Mouse (Mus musculus) left cerebral cortex, postnatal 10 days (tissue): ENCODE results near the gene Lims1. TPM values are rescaled to one million over a fixed set of nuclear protein-coding genes. Genes with fewer than 3 reads are reported as not detected.
A peak's percentile ranks its signal among the peaks of the same experiment; 100 is the strongest.

Experiments
- DNase-seq, 2 experiments: peaks; one replicate each; pipeline ENCODE4 v3.0.0; 2021 to 2022; ENCODE audit warnings: low spot score in 2 of 2, mixed read lengths in 1 of 2; ENCODE audit errors: extremely low spot score in 1 of 2
- intact Hi-C: fragments of 180-260 bp; cut with DNase I; formaldehyde crosslinking; loops from one replicate; pipeline ENCODE4 v1.15.1; 2025
- total RNA-seq, 2 experiments: library from RNA; stranded (reverse); gene quantifications; 2 replicates each; pipeline ENCODE4 v1.2.3; 2021

The Lims1 gene
- total RNA-seq, 2 experiments from 2014 or later = 25.1 to 29.1 TPM

DNA sequence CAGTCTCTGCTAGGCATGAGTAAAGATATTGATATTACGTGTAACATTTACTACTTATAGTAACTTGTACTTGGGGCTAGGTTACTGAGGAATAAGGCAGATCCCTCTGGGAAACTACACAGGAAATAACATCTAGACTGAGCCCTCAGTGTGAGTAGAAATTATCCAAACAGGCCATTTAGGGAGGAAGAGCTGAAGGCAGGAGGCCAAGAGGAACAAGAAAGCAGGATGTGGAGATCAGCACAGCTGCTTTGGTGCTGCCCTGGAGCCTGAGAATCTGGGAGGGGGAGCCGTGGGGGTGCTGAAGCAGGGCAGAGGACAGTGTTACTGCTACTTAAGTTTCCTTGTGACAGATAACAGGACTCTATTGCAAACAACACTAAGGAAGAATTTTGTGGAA lies 18.4 kb downstream of the Lims1 start:
- intact Hi-C loops = no loop called here
- peak; percentile 16 to 78 for DNase-seq

DNA sequence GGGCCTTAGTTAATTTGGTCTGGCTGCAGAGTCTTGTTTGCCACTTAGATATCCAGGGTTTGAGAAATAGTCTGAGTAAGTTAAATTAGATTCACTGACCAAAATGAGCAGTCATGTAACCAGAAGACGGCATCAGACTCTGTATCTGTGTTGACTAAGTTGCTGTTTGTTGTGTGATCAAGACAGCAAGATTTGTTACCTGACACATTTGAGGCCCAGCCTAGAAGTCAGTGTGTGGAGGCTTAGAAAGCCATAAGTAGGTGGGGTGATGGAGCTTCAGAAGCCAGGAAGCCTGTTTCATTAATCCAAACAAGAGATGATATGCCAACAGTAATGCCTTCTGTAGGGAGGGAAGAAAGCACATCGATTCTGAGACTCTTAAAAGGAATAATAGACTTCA lies 18.9 kb downstream of the Lims1 start:
- no peak for DNase-seq
- intact Hi-C loops = no loop called here

DNA sequence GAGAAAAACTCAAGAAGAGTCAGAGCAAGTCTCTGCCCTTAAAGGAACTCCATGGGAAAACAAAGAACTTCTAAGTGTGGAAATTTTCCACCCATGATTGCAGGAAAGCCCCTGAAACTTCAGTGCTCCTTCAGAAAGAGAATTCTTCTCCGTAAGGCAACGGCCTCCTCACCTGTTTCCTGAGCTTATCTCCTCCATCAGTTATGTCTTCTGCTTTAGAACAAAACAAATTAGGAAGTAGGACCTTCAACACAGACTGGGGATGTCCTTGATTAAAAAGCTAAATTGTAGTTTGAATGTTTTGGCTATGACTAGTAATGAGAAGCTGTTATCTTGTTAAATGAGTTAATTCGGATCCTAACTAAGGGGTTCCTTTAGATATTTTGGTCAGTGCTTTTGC lies 20.3 kb downstream of the Lims1 start:
- DNase-seq = no peak
- intact Hi-C loops = no loop called here

DNA sequence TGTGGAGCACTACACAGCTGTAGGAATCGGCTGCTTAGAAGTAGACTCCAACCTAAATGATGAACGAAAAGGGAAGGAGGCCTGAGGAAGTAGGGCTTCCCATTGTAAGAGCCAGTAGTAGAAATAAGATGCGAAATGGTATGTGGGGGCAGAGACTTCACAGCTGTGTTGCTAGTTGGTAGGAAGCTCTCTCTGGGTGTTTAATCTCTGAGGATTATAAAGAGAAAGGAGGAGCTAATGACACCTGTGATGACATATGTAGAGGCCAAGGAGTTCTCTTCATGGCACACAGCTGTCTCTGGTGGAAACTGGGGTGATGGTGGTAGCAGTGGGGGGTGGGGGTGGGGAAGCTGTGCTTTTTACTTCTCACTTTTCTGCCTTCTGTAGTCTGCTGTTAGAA lies 27.3 kb downstream of the Lims1 start:
- DNase-seq = no peak
- intact Hi-C loops = no loop called here

DNA sequence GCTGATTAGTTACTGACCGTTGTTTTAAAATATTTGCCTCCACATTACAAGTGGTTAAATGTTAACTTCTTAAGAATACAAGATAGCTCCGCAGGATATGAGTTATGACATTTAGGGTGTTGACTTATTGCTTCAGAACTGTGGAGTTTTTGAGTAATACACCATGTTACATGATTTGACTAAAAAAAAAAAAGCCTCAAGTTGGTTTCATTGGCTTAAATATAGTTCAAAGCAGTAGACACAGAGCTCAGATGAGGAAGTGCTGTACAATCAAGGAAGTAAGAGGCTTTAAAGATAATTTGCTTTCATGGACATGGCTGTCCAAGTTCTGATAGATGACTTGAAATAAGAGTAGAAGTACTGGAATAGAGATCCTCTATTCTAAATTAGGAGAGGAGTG lies 28.4 kb downstream of the Lims1 start:
- DNase-seq = no peak
- intact Hi-C loops = no loop called here

DNA sequence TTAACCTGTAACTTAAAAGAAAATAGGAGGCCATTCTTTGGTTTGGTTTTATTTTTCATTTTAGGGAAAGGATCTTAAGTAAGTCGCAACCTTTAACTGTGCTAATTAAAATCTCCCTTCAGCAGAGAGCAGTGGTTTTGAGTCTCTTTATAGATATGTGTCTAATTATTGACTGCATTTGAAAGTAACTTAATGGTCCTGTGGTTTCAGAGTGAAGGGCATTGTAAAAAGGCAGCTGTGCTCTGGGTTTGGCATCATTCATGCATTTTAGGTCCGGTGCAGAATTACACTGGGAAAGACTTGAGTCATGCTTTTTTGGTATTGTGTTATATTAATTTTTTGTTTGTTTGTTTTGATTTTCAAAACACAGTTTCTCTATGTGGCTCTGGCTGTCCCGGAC lies 29.1 kb downstream of the Lims1 start:
- no peak for DNase-seq
- intact Hi-C loops = no loop called here

DNA sequence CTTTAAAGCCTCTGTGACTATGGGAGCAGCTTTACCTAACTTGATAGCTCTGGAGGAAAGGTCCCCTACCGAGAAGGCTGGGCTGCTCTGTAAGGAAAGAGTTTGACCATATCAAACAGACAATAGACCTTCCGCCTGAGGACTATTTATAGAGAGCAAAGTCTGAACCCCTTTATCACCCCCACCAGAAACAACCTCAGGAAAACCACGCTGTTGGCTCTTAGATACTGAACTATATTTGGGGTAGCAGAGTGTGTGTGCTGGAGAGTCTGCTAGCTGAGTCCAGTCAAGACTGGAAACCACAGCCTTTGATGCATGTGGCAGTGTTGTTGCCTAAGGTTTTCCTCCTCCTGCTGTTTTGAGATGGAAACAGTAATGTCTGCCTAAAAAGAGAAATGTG lies 31.3 kb downstream of the Lims1 start:
- peak in 1 of 2 experiments; percentile 37 for DNase-seq
- intact Hi-C loops = no loop called here

DNA sequence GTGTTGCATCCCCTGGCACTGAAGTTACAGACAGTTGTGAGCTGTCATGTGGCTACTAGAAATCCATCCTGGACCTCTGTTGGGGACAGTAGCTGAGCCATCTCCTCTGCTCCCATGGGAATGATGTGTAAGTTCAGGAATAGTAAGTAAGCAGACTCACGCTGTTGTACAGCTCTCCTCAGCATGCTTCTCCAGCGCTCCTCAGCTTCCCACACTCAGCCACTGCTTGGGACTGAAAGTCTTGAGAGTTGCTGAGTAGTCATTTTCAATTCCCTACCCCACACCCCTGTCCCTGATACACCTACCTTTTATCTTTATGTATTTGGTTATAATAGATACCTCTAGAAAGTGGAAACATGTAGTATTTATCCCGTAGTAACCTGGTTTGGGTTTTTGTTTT lies 33.2 kb downstream of the Lims1 start:
- DNase-seq = no peak
- intact Hi-C loops = no loop called here

DNA sequence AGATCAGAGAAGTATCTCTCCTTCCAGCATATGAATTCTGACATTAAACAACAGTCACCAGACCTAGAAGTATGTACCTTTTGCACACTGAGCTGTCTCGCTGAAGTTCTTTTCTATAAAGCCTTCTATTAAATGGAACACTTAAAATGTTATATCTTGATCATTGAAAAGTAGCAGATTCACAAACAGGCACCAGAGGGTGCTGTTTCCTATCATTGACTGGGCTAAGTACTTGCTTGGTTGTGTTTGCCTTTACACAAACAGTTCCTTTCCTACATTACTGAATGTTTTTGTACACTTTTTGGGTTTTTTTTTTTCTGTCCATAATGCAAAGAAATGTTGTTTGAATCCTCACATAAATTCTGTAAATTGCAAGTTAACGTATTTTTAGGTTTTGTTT lies 35.9 kb downstream of the Lims1 start:
- intact Hi-C loops = no loop called here
- DNase-seq = no peak

DNA sequence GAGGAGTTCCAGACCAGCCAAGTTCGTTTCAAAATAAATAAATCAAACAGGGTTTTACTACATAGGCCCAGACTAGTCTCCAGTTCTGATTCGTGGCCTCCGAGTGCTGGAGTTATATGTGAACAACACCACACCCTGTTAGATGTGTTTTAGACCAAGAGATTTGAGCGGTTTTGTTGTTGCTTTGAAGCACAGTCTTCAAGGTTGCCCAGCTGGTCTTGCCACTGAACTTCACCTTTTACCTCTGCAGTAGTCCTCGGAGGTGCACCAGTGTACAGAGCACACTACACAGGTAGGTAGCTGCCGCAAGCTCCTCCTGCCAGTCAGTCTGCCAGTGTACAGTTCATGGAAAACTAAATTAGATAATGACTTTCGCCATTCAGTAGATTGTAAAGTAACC lies 36.7 kb downstream of the Lims1 start:
- DNase-seq = no peak
- intact Hi-C loops = no loop called here

DNA sequence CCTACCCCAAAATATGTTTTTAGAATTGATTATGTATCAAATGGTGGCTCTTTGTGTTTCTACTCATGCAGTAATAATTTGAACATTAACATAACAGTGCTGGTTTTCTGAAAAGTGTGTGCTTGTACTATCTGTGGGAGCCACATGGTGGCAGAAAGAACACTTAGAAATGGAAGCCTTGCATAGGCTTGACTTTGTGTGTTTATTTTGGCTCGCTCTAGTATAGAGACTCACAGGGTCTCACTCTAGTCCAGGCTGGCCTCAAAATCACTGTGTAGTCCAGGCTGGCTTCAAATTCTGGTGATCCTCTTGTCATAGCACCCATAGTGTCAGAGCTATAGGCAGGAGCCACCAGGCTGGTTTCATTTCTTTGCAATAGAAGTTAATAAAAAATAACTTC lies 39.5 kb downstream of the Lims1 start:
- intact Hi-C loops = loop anchor here (2.0 kb wide), 1 partner anchor 84 kb away; the partner anchor contains the start of gene Ranbp2
- no peak for DNase-seq

DNA sequence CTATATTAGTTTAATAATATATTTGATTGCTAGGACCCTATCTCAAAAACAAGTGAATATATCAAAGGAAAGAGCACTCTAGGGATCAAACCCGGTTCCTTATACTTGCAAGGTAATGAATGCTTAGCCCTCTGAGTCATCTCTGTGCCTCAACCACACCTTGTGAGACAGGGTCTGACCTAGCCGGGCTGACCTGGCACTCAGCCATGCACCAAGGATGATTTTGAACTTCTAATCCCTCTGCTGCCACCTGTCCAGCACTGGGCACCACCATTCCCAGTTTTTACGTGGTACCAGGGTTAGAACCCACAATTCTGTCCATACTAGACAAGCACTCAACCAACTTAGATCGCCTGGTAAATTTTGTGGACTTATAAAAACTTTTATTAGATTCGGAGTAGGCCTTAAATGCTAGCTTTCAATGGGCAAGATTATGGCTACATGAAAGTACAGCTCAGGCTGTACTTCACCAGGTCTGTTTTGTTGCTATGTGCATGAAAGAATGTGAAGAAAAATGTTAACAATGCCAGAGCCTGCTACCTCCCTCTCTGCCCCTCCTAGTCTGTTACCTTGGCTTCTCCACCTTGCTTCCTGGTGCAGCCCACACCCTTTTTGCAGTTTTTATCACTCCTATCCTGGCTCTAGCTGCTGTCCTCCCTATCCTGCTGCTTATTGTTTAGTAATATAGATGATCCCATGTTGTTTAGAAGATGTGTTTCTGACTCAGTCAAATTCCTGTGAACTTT lies 41.7 kb downstream of the Lims1 start:
- intact Hi-C loops = no loop called here
- peak in 1 of 2 experiments; percentile 35 for DNase-seq

DNA sequence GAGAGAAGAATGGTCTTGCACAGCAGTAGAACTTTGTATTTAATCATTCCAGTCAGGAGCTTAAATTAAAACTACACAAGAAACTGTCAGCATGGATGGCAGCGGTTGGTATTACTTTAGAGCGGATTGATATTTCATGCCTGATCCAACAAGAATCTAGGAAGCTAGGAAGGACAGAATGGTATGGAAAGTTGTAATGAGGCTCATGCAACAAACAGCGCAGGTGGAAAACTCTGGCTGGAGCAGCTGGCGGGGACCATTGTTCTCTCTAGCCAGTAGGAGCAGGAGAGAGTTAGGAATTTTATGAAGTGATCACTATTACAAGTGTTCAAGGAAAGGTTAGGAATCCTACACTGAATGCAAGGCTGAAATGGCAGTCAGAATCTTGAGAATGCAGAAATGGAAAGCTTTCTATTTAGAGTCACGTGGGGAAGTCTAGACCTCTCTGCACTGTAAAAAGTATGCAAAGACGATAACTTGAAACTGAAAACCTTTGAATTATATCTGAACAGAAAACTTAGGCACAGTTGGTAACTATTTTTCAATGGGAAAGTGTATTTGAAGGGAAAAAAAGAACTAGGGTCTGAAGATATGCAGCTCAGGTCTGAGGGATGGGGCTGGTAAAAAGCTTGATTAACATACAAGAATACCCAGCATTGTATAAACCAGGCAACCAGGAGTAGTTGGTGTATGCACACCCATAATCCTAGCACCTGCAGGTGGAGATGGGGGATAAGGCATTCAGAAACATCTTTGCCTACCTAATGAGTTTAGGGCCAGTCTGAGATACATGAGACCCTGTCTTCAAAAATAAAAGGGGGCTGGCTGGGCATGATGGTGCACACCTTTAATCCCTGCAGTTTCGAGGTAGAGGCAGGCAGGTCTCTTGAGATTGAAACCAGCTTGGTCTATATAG lies 45.8 kb downstream of the Lims1 start:
- DNase-seq = no peak
- intact Hi-C loops = no loop called here

DNA sequence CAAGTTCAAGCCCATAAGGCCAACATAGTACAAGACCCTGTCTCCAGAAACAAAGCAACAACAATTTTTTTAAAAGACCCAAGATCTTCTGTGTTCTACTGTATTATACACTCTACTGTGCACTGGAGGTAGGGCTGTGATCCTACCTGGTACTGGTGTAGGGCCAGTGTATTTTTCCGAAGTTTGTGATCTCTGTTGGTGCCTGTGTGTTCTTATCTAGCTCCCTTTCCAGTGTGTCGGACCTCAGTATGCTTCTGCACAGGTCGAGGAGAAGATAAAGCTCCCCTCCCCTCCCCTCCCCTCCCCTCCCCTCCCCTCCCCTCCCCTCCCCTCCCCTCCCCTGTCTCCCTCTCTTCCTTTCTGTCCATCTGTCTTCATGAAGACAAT lies 46.4 kb downstream of the Lims1 start:
- intact Hi-C loops = no loop called here
- DNase-seq = no peak

DNA sequence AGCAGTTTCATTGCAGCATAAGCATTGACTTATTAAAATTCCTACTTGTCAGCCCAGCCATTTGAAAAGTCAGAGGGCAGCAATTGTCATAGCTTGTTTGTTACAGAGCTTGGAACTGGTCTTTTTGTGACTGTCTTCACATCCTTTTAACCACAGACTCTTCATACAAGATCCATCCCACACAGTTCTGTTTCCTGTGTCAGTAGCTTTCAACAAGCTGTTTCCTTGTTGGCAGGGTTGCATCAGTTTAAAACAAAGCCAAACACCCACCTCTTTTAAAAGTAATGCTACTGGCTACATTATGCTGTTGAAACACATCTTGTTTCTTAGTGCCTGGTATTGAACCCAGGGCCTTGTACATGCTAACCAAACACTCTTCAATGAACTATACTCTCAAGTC lies 46.9 kb downstream of the Lims1 start:
- intact Hi-C loops = no loop called here
- DNase-seq = no peak

DNA sequence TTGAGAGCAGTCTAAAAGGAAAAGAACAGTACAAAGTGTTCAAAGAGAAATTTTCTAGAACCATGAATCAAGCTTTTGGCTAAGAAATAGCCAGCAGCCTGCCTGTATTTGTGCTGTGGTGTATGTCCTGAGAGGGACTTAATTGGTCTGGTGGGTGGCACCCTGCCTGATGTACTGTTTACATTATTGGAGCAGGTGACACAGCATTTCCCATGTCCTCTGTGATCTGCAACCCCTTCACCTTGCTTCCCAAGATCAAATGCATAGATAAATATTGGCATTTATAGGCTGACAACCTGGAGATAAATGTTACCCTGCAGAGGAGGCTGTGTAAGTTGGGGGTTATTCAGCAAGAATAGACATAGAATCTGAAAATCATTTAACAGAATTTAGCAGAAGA lies 47.3 kb downstream of the Lims1 start:
- intact Hi-C loops = no loop called here
- DNase-seq = no peak

DNA sequence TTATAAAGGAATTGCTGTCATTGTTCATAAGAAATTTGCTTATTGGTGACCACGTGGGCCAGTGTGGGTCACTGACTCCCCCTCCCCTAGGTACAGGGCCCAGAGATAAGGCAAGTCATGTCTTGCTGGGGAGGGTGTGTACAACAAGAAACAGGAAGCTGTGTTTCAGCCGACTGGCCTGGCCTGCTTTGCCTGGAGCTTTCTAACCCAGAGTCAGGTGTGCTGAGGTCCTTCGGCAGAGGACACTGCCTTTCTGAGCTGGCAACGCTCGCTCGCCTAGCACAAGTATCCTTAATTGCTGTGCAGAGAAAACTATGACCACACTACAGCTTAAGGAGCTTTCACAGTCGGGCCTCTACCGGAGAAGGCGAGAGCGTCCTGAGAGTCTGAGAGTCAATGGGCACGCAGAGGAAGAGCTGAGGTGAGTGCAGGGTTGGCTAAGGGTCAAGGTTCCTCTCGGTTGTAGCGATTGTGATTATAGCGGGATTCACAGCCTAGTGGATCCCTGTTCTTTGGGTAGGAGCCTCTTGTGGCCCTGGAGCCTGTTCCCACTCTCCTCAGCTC lies 48.1 kb downstream of the Lims1 start:
- intact Hi-C loops = no loop called here
- DNase-seq = no peak

DNA sequence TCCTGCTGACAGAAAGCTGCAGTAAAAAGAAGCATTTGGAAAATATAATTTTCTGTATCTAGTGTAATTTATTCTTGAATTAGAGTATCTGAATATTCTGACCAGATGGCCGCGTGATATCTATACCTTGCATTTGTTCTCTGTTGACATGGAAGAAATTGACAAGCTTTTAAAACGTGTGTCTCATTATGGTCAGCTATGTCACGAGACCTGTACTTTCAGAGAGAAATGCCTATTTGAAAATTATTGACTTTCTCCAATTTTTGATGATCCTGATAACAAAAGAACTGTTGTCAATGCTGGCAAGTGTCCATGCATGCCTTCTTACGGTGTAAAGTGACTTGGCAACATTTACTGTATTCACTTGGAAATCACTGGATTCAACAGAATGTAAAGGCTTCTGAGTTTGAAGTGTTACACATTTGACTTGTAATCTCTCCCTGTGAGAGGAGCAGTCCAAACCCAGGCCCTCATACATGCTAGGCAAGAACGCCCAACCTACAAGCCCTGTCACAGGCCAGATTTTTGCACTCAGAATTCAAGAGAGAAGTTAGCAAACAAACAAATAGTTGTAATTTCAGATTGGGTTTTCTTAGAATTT lies 49.3 kb downstream of the Lims1 start:
- DNase-seq = no peak
- intact Hi-C loops = no loop called here

DNA sequence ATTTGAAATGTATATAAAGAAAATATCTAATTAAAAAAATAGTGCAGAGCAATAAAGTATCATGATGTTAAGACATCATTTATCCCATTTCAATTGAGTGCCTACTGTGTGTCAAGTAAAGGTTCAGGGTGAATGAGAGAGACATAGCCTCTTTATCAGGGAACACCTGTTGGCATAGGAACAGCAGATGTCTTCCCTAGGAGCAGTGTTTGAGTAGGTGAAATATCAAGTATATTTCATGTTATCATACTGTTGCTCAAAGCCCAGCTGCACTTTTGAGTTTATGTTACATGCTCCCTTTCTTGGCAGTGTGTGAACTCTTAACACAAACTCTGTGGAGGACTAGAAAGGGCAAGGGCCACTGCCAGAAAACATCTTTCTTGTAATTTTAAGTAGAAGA lies 50.6 kb downstream of the Lims1 start:
- intact Hi-C loops = no loop called here
- no peak for DNase-seq
